Mouse (Mus musculus) gonadal fat pad, adult 2 months (tissue): ENCODE results near the gene Bud13. TPM values are rescaled to one million over a fixed set of nuclear protein-coding genes. Genes with fewer than 3 reads are reported as not detected.

Experiments
- DNase-seq: peaks from one replicate; pipeline ENCODE4 v3.0.0-alpha.2; 2012; ENCODE audit warnings: low read depth
- polyA plus RNA-seq: library from polyadenylated mRNA; depleted of rRNA; stranded (reverse); fragments of >200 nt; gene quantifications from 2 replicates; pipeline ENCODE4 v1.2.3, GENCODE M21; 2012; rRNA removed

Gene Bud13
- polyA plus RNA-seq, 1 experiment = 7.6 TPM

DNA sequence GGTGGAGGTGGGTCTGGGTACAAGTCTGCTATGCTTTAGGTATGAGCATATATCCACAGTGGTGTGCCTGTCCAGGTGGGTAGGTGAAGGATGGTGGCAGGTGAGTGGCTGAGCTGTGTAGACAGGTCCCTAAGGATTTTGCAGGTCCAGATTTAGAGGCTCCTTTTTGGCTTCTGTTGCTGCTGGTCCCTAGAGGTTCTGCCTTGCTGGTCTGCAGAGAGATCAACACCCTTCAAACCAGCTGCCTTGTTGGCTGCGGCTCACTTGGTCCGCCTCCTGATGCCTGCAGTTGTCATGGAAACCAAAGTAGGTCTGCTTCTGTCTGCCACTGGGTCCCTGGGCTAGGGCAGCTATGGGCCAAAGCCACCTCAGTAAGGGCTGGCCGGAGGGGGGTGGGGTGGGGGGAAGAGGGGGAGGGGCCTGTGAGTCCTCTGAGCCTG lies 55.1 kb downstream of the Bud13 start:
- no peak for DNase-seq

- DNase-seq = no peak
Observed at GRCm38 (mm10) chr9:46338384-46338783, 55.6 kb downstream of the Bud13 start.

DNA sequence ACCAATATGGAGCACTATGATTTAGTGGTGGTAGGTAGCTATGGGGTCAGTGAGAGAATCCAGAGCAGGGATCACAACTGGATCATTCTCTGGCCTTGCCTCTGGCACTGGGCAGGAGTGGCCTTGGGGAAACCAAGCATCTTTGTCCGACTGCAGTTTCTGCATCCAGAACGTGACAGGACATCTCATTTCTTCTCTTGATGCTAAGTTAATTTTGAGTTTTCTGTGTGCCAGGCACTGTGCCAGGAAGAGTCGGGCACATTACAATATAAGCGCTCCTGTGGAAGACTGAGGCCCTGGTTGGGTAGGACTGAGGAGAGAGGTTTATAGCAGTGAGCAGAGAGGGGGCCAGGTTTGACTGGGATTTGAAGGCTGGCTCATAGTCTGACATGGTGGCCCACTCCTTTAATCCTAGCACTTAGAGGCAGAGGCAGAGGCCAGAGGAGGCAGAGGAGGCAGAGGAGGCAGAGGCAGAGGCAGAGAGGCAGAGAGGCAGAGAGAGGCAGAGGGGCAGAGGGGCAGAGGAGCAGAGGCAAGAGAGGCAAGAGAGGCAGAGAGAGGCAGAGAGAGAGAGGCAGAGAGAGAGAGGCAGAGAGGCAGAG lies 56.3 kb downstream of the Bud13 start:
- no peak for DNase-seq

DNA sequence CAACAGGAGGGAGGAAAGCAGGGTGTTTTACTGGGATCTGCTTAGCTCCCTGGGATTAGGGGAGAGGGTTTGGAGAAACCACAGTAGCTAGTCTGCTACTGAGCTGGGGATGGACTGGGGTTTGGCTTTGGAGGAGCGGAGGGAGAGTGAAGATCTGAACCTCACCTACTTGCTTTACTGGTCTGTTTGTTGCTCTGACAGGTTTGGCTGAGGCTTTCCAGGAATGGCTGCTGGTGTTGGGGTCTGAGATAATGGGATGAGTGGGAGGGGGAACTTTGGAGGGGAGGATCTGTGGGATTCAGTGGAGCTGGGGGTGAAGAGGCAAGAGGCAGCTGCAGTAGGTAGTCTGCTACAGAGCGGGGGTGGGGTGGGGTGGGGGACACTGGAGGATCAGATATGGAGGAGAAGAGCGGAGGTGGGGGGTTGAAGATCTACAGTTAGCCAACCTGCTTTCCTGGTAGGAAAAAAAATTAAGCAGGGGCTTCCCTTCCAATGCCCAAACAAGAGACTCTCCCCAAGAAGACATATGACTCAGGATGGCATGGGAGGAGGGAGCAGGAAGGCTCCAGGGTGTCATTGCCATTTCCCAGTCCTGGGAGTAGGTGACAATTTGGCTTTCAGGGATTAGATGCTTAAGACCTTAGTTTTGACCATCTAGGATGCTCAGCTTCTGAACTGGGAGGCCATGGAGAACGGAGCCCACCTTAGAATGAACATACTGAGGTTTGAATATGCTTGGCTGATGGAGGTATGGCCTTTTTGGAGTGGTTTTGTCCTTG lies 63.3 kb downstream of the Bud13 start:
- no peak for DNase-seq

Other genes starting within 250 kb of the Bud13 start
- gene Apoa1, start 54.4 kb upstream of the Bud13 start, polyA plus RNA-seq = 0.58 and 5.2 TPM in 2 replicates
- 1.9 and 11.9 TPM in 2 replicates for gene Apoc3, start 47.4 kb upstream of the Bud13 start, polyA plus RNA-seq
- 0.71 TPM in 1 of 2 replicates, not detected in the other for gene Apoa4, start 42.3 kb upstream of the Bud13 start, polyA plus RNA-seq
- gene Apoa5, start 14.4 kb upstream of the Bud13 start, polyA plus RNA-seq = 0.19 and 1.1 TPM in 2 replicates
- 20.5 and 23.9 TPM in 2 replicates for gene Zpr1, start 9.9 kb upstream of the Bud13 start, polyA plus RNA-seq
- 0.99 TPM in 1 of 2 replicates, not detected in the other for gene 4931429L15Rik, start 37.0 kb downstream of the Bud13 start, polyA plus RNA-seq